Mouse (Mus musculus): ENCODE results near the gene Edn3.

The Edn3 gene

GRCm38 (mm10) chr2:174796998-174797397, 36.6 kb downstream of the Edn3 start:
- no peak for DNase-seq (ENCODE audit: low spot score in 2 of 2)

- DNase-seq (ENCODE audit: low spot score in 2 of 2) = no peak
These were observed 37.2 kb downstream of the Edn3 start for GRCm38 (mm10) chr2:174797495-174798068.

- no peak for DNase-seq (ENCODE audit: low spot score in 2 of 2)
These were observed 42.0 kb downstream of the Edn3 start for GRCm38 (mm10) chr2:174802453-174802852.

GRCm38 (mm10) chr2:174803661-174804060, 43.2 kb downstream of the Edn3 start:
- no peak for DNase-seq (ENCODE audit: low spot score in 2 of 2)

GRCm38 (mm10) chr2:174807900-174808299, 47.5 kb downstream of the Edn3 start:
- no peak for DNase-seq (ENCODE audit: low spot score in 2 of 2)

GRCm38 (mm10) chr2:174809296-174809695, 48.9 kb downstream of the Edn3 start:
- no peak for DNase-seq (ENCODE audit: low spot score in 2 of 2)

GRCm38 (mm10) chr2:174813306-174813705, 52.9 kb downstream of the Edn3 start:
- no peak for DNase-seq (ENCODE audit: low spot score in 2 of 2)

- no peak for DNase-seq (ENCODE audit: low spot score in 2 of 2)
These were observed 55.7 kb downstream of the Edn3 start for GRCm38 (mm10) chr2:174816163-174816562.

- no peak for DNase-seq (ENCODE audit: low spot score in 2 of 2)
These were observed 59.9 kb downstream of the Edn3 start for GRCm38 (mm10) chr2:174820286-174820685.

- DNase-seq (ENCODE audit: low spot score in 2 of 2) = no peak
These were observed 67.4 kb downstream of the Edn3 start for GRCm38 (mm10) chr2:174827829-174828228.

GRCm38 (mm10) chr2:174833608-174834007, 73.2 kb downstream of the Edn3 start:
- DNase-seq (ENCODE audit: low spot score in 2 of 2) = no peak

All from right cerebral cortex, adult 2 months (tissue).